Mouse (Mus musculus): ENCODE measurements around the gene Macf1. TPM values are rescaled to one million over a fixed set of nuclear protein-coding genes. Genes with fewer than 3 reads are reported as not detected.

Gene Macf1
- polyA plus RNA-seq, 1 experiment from 2014 or later: 47.1 TPM

- peak overlapping the region; percentile 98 for H3K9ac ChIP-seq (ENCODE audit: low read length)
- H3K4me2 ChIP-seq (ENCODE audit: low read depth, low read length): peak overlapping the region; percentile 82
- H3K9me3 ChIP-seq (replicated peaks; ENCODE audit: control insufficient read depth, low read length): no peaks in the 10 kb centered on the region
- 39% methylated on average over 2 of the region's 2 CpGs for WGBS
- no peaks in the 10 kb centered on the region for H3K36me3 ChIP-seq (ENCODE audit: control insufficient read depth, insufficient read depth)
- H3K4me1 ChIP-seq (ENCODE audit: control insufficient read depth, insufficient read depth, low read length): peaks cover 61% of the 10 kb centered on the region
- H3K4me3 ChIP-seq (ENCODE audit: low read length): peak overlapping the region; percentile 87
- peak overlapping the region; percentile 99 for H3K27ac ChIP-seq (ENCODE audit: low read length)
- no peak for ATAC-seq (replicated peaks; ENCODE audit: extremely low read depth, insufficient read depth, low FRiP score)
- no peaks in the 10 kb centered on the region for H3K27me3 ChIP-seq (ENCODE audit: control insufficient read depth, insufficient read depth, low read length)
Observed at GRCm38 (mm10) chr4:123412981-123413380, 271.2 kb downstream of the Macf1 start.

DNA sequence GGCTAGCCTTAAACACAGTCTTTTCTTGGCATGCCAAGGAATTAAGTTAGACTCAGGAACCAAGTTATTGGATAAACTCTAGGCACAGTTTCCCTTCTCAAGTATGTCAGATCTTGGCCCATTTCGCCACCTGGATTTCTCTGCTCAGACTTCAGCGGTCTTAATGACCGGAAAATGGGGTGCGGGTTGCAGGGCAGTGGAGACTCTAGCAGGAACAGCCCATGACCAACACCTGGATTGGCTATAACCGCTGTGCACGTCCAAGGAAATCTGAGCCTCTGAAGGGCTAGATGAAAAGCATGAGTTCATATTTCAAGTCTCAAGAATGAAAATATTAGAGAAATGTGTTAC is 271.7 kb downstream of the Macf1 start:
- H3K4me3 ChIP-seq (ENCODE audit: low read length): peak overlapping the region; percentile 87
- peaks cover 66% of the 10 kb centered on the region for H3K4me1 ChIP-seq (ENCODE audit: control insufficient read depth, insufficient read depth, low read length)
- no peaks in the 10 kb centered on the region for H3K36me3 ChIP-seq (ENCODE audit: control insufficient read depth, insufficient read depth)
- no peak for ATAC-seq (replicated peaks; ENCODE audit: extremely low read depth, insufficient read depth, low FRiP score)
- 8% methylated on average over 6 of the region's 6 CpGs for WGBS
- peak overlapping the region; percentile 82 for H3K4me2 ChIP-seq (ENCODE audit: low read depth, low read length)
- no peaks in the 10 kb centered on the region for H3K9me3 ChIP-seq (replicated peaks; ENCODE audit: control insufficient read depth, low read length)
- H3K9ac ChIP-seq (ENCODE audit: low read length): peak overlapping the region; percentile 98
- no peaks in the 10 kb centered on the region for H3K27me3 ChIP-seq (ENCODE audit: control insufficient read depth, insufficient read depth, low read length)
- H3K27ac ChIP-seq (ENCODE audit: low read length): peak overlapping the region; percentile 99

DNA sequence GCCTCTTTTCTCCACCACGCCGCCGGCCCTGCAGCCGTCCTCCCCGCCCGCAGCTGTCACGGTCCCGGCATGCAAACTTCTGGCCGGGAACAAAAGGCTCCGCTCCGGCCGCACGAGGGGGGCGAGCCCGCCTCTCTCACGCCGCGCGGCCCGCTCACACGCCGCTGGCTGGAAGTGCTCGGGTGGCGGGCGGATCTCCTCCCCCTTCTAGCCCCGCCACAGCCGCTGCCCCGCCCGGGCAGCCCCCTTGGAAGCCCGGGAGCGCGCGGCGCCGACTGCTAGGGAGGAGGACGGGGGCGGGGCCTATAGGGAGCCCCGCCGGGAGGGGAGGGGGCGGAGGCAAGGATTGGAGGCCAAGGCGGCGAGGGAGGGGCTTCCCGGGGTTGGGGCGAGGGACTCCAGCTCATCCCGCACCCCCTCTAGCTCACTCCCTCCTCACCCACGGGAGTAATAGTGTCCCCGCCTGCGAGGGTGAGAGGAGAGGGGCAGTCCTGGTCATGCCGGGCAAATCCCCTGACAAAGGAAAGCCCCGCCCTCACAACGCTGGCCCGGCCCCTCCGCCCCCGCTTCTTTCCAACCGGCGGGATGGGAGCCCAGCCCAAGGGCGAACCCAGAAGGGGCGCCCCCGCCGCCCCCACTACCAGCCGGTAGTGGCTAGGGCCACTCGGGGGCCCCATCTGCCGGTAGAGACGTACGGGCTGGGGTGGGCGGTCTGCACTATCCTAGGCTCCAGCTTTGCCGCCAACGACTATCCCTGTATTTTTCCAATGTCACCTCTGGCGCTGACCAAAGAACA is 272.2 kb downstream of the Macf1 start:
- peak overlapping the region; percentile 99 for H3K27ac ChIP-seq (ENCODE audit: low read length)
- no peaks in the 10 kb centered on the region for H3K9me3 ChIP-seq (replicated peaks; ENCODE audit: control insufficient read depth, low read length)
- H3K36me3 ChIP-seq (ENCODE audit: control insufficient read depth, insufficient read depth): 0 out of 2 replicates have a peak, but pooled peaks cover 2% of the 10 kb centered on the region
- H3K9ac ChIP-seq (ENCODE audit: low read length): peak overlapping the region; percentile 98
- under 1% methylated on average over 54 of the region's 69 CpGs for WGBS
- peaks cover 70% of the 10 kb centered on the region for H3K4me1 ChIP-seq (ENCODE audit: control insufficient read depth, insufficient read depth, low read length)
- peak overlapping the region; percentile 87 for H3K4me3 ChIP-seq (ENCODE audit: low read length)
- H3K4me2 ChIP-seq (ENCODE audit: low read depth, low read length): peak overlapping the region; percentile 82
- ATAC-seq (replicated peaks; ENCODE audit: extremely low read depth, insufficient read depth, low FRiP score): peak; percentile 94
- no peaks in the 10 kb centered on the region for H3K27me3 ChIP-seq (ENCODE audit: control insufficient read depth, insufficient read depth, low read length)

- Histone ChIP-seq H3K9me3 (replicated peaks; ENCODE audit: control insufficient read depth, low read length) (no peaks in the 10 kb centered on the region), H3K36me3 (ENCODE audit: control insufficient read depth, insufficient read depth) (0 out of 2 replicates have a peak, but pooled peaks cover 2% of the 10 kb centered on the region), H3K4me2 (ENCODE audit: low read depth, low read length) (peak overlapping the region; percentile 82), H3K4me1 (ENCODE audit: control insufficient read depth, insufficient read depth, low read length) (peaks cover 71% of the 10 kb centered on the region), H3K9ac (ENCODE audit: low read length) (peak overlapping the region; percentile 98), H3K27me3 (ENCODE audit: control insufficient read depth, insufficient read depth, low read length) (no peaks in the 10 kb centered on the region), H3K27ac (ENCODE audit: low read length) (peak overlapping the region; percentile 99), H3K4me3 (ENCODE audit: low read length) (peak overlapping the region; percentile 87)
- ATAC-seq (replicated peaks; ENCODE audit: extremely low read depth, insufficient read depth, low FRiP score): peak; percentile 8
- WGBS: 3% methylated on average over 36 of the region's 36 CpGs
Observed at GRCm38 (mm10) chr4:123411006-123411731, 273.0 kb downstream of the Macf1 start.

DNA sequence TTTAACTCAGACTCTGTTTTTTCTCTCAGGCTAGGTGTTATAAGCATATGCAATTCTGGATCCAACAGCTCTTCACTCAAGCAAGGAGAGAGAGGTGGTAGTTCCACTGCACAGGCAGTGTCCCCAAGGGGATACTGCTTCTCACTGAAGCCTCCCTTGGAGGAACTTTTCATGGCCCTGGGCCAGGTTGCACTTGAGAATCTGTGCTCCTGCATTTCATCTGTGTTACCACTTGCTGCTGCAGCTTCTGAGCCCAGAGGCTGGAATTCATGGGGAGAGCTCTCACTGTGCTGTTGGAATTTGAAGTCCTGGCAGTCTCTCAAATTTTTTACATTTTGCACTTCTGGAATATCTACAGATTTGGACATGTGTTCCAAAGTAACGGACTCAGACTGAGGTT is 274.4 kb downstream of the Macf1 start:
- H3K36me3 ChIP-seq (ENCODE audit: control insufficient read depth, insufficient read depth): 0 out of 2 replicates have a peak, but pooled peaks cover 2% of the 10 kb centered on the region
- peak overlapping the region; percentile 99 for H3K27ac ChIP-seq (ENCODE audit: low read length)
- H3K4me1 ChIP-seq (ENCODE audit: control insufficient read depth, insufficient read depth, low read length): peaks cover 77% of the 10 kb centered on the region
- ATAC-seq (replicated peaks; ENCODE audit: extremely low read depth, insufficient read depth, low FRiP score): no peak
- peak overlapping the region; percentile 82 for H3K4me2 ChIP-seq (ENCODE audit: low read depth, low read length)
- H3K9me3 ChIP-seq (replicated peaks; ENCODE audit: control insufficient read depth, low read length): no peaks in the 10 kb centered on the region
- H3K9ac ChIP-seq (ENCODE audit: low read length): peak overlapping the region; percentile 98; the same call in 1 of the 2 replicates
- H3K4me3 ChIP-seq (ENCODE audit: low read length): peak overlapping the region; percentile 87
- no peaks in the 10 kb centered on the region for H3K27me3 ChIP-seq (ENCODE audit: control insufficient read depth, insufficient read depth, low read length)
- WGBS: 14% methylated on average over 1 of the region's 1 CpGs

DNA sequence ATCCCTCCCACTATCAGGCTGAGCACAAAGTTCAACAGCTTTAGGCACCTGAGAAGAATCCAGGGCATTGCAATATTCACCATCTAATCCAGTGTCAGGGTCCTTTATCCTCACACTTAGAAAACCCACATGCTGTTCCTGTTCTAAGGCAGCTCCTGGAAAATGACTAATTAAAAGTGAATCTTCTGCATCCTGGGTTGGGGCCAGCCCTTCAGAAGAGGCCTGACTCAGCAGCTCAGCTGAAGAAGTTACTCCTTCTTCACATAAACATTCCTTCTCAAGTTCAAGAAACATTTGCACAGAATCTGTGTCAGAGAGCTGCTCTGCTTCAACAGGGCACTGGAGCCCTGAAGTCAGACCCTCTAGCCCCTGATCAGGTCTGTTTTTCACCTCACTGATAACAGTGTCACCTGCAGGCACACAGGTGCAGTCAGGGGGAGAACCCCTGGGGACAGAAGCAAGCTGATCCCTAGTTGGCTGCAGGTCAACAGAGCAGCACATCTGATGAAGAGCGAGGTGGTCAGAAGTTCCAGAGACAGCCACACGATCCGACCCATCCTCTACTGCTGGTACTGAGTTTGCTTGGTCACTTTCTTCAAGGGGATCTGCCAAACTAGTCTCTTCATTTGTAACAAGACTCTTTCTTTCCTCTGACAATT is 275.0 kb downstream of the Macf1 start:
- peak overlapping the region; percentile 98 for H3K9ac ChIP-seq (ENCODE audit: low read length)
- ATAC-seq (replicated peaks; ENCODE audit: extremely low read depth, insufficient read depth, low FRiP score): no peak
- WGBS: 60% methylated on average over 3 of the region's 3 CpGs
- peak overlapping the region; percentile 99 for H3K27ac ChIP-seq (ENCODE audit: low read length)
- peaks cover 79% of the 10 kb centered on the region for H3K4me1 ChIP-seq (ENCODE audit: control insufficient read depth, insufficient read depth, low read length)
- peak overlapping the region; percentile 82 for H3K4me2 ChIP-seq (ENCODE audit: low read depth, low read length)
- peak overlapping the region; percentile 87 for H3K4me3 ChIP-seq (ENCODE audit: low read length)
- H3K36me3 ChIP-seq (ENCODE audit: control insufficient read depth, insufficient read depth): 0 out of 2 replicates have a peak, but pooled peaks cover 2% of the 10 kb centered on the region
- no peaks in the 10 kb centered on the region for H3K9me3 ChIP-seq (replicated peaks; ENCODE audit: control insufficient read depth, low read length)
- H3K27me3 ChIP-seq (ENCODE audit: control insufficient read depth, insufficient read depth, low read length): no peaks in the 10 kb centered on the region

- H3K27me3 ChIP-seq (ENCODE audit: control insufficient read depth, insufficient read depth, low read length): no peaks in the 10 kb centered on the region
- peak overlapping the region; percentile 98 for H3K9ac ChIP-seq (ENCODE audit: low read length)
- peak overlapping the region; percentile 82 for H3K4me2 ChIP-seq (ENCODE audit: low read depth, low read length)
- no peak for ATAC-seq (replicated peaks; ENCODE audit: extremely low read depth, insufficient read depth, low FRiP score)
- H3K27ac ChIP-seq (ENCODE audit: low read length): peak overlapping the region; percentile 33
- peak overlapping the region; percentile 50 for H3K4me3 ChIP-seq (ENCODE audit: low read length)
- 0 out of 2 replicates have a peak, but pooled peaks cover 2% of the 10 kb centered on the region for H3K36me3 ChIP-seq (ENCODE audit: control insufficient read depth, insufficient read depth)
- WGBS: 28% methylated on average over 6 of the region's 6 CpGs
- H3K9me3 ChIP-seq (replicated peaks; ENCODE audit: control insufficient read depth, low read length): no peaks in the 10 kb centered on the region
- peaks cover 74% of the 10 kb centered on the region for H3K4me1 ChIP-seq (ENCODE audit: control insufficient read depth, insufficient read depth, low read length)
Observed at GRCm38 (mm10) chr4:123407792-123408191, 276.4 kb downstream of the Macf1 start.

DNA sequence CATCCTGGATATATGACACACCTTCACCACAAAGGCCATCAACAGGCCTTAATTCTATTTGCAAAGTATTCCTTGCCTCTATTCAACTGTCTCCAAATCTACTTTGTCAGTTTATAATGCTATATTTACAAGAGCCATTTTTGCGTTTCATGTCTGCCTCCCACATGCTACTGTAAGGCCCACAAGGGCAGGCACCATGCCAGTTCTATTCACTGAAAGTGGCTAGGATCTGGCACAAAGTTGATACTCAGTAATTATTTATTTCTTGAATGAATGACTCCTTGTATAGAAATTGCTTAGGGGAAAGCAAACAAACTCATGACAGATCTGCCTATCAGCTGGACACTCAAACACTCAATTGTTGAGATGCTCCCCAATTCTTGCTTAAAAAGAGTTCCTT is 280.1 kb downstream of the Macf1 start:
- 25% methylated on average over 1 of the region's 1 CpGs for WGBS
- peaks cover 60% of the 10 kb centered on the region for H3K4me1 ChIP-seq (ENCODE audit: control insufficient read depth, insufficient read depth, low read length)
- H3K27me3 ChIP-seq (ENCODE audit: control insufficient read depth, insufficient read depth, low read length): no peaks in the 10 kb centered on the region
- H3K4me3 ChIP-seq (ENCODE audit: low read length): no peak overlapping the region
- peak overlapping the region; percentile 50; the same call in 1 of the 2 replicates for H3K4me2 ChIP-seq (ENCODE audit: low read depth, low read length)
- H3K9me3 ChIP-seq (replicated peaks; ENCODE audit: control insufficient read depth, low read length): no peaks in the 10 kb centered on the region
- H3K9ac ChIP-seq (ENCODE audit: low read length): no peak overlapping the region
- no peak for ATAC-seq (replicated peaks; ENCODE audit: extremely low read depth, insufficient read depth, low FRiP score)
- H3K27ac ChIP-seq (ENCODE audit: low read length): no peak overlapping the region
- peaks cover 19% of the 10 kb centered on the region for H3K36me3 ChIP-seq (ENCODE audit: control insufficient read depth, insufficient read depth)

Data from heart, embryonic 16.5 days (tissue).